Mouse (Mus musculus) midbrain, embryonic 11.5 days (tissue): ENCODE results near the gene Defb11. TPM values are rescaled to one million over a fixed set of nuclear protein-coding genes. Genes with fewer than 3 reads are reported as not detected.
"Not testable (repeated sequence)": the region's sequence is repeated elsewhere in the genome, so short reads cannot be mapped to it uniquely, and the experiment has no call there.

ENCODE experiments used
- ATAC-seq: fragments of 200-750 bp; cut with Nextera tagmentation; 2 replicates; pipeline ENCODE4 v1.8.0; 2017; ENCODE audit warnings: moderate TSS enrichment, moderate library complexity; ENCODE audit not compliant: low FRiP score
- DNase-seq: peaks from one replicate; pipeline ENCODE4 v3.0.0; 2015; ENCODE audit warnings: low spot score; ENCODE audit errors: missing footprints
- H3K27ac ChIP-seq: fragments of 300-500 bp; sonication (generic); 2 replicates; pipeline ENCODE4 v1.5.1; 2014; ENCODE audit warnings: low read depth, low read length
- H3K27me3 ChIP-seq: fragments of 300-500 bp; sonication (generic); 2 replicates; pipeline ENCODE4 v1.6.1; 2014; ENCODE audit warnings: mild to moderate bottlenecking, low read length, moderate library complexity, mixed read lengths; ENCODE audit not compliant: control insufficient read depth, insufficient read depth
- H3K36me3 ChIP-seq: fragments of 300-500 bp; sonication (generic); 2 replicates; pipeline ENCODE4 v1.6.1; 2014; ENCODE audit warnings: mild to moderate bottlenecking, low read length, moderate library complexity, mixed read lengths; ENCODE audit not compliant: control insufficient read depth, insufficient read depth
- H3K4me1 ChIP-seq: fragments of 300-500 bp; sonication (generic); 2 replicates; pipeline ENCODE4 v1.6.1; 2014; ENCODE audit warnings: low read length; ENCODE audit not compliant: control insufficient read depth, insufficient read depth
- H3K4me2 ChIP-seq: fragments of 300-500 bp; sonication (generic); 2 replicates; pipeline ENCODE4 v1.6.1; 2014; ENCODE audit warnings: mild to moderate bottlenecking, moderate library complexity
- H3K4me3 ChIP-seq: fragments of 300-500 bp; sonication (generic); 2 replicates; pipeline ENCODE4 v1.5.1; 2014; ENCODE audit warnings: low read depth, low read length
- H3K9ac ChIP-seq: fragments of 300-500 bp; sonication (generic); 2 replicates; pipeline ENCODE4 v1.6.1; 2014; ENCODE audit warnings: low read length
- H3K9me3 ChIP-seq: fragments of 300-500 bp; sonication (generic); 2 replicates; pipeline ENCODE4 v1.6.1; 2016; ENCODE audit warnings: low read length; ENCODE audit not compliant: control insufficient read depth
- WGBS: fragments of 180-500 bp; shearing (Covaris S2); extraction: QIAGEN DNeasy Blood & Tissue Kit; methylation state at CpG from one replicate; pipeline ENCODE4 v1.1.7; 2014; 5-methylcytosine and 5-hydroxymethylcytosine counted together
- polyA plus RNA-seq: library from polyadenylated mRNA; unstranded; fragments of >200 nt; fragmentation: Nextera tagmentation; extraction: Ambion mirVana; gene quantifications from 2 replicates; pipeline ENCODE4 v1.2.1, GENCODE M21; 2014

Gene Defb11
- polyA plus RNA-seq = not detected in 2 replicates

DNA sequence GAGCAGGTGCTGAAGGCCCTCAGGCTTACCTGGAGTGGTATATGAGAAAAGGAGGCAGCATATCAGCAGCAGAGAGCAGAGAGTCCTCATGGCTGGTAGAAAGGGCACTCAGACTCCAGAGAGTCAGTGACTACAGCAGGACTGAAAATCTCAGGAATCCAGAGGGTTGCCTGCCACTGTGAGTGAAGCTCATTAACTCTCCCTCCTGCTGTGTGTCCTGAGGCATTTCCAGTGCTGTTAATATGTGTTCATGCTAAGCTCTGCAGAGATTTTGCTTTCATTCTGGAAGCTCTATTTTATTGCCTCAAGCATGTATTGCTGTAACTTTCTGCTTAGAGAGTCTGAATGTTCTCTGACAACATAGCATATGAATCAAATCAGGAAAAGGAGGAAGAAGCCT lies at the start of gene Defb11:
Defb11 (minus strand) TSS at position 123 of the 400 bp plus-strand sequence.
- not testable (repeated sequence) for H3K4me2 ChIP-seq, H3K9ac ChIP-seq, H3K36me3 ChIP-seq, H3K9me3 ChIP-seq, ATAC-seq, H3K27ac ChIP-seq, H3K27me3 ChIP-seq, H3K4me1 ChIP-seq, DNase-seq, H3K4me3 ChIP-seq

DNA sequence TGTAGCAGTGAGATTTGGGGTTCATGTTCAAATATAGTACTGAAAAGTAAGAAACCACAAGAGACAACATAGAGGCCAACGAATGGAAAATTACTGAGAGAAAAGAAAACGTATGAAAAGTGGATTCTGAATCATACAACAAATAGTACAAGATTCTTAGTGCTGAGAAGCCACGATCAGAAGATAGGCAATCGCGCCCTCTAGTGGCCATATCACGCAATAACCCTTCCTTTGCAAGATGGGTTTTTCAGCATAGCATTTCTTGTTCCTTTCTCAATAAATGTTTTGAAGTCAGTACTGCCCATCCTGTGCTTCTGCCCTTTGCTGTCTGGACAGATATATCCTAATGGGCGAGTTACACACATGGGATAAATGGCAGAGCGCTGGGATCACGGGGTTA lies 49.1 kb upstream of the Defb11 start:
- H3K36me3 ChIP-seq = no peaks in the 10 kb centered on the region
- WGBS = 8% methylated on average over 9 of the region's 9 CpGs
- DNase-seq = peak; percentile 88
- no peaks in the 10 kb centered on the region for H3K27me3 ChIP-seq
- H3K4me1 ChIP-seq = no peaks in the 10 kb centered on the region
- H3K4me2 ChIP-seq = no peak overlapping the region
- no peak overlapping the region for H3K9ac ChIP-seq
- no peaks in the 10 kb centered on the region for H3K9me3 ChIP-seq
- H3K27ac ChIP-seq = no peak overlapping the region
- no peak for ATAC-seq
- no peak overlapping the region for H3K4me3 ChIP-seq

DNA sequence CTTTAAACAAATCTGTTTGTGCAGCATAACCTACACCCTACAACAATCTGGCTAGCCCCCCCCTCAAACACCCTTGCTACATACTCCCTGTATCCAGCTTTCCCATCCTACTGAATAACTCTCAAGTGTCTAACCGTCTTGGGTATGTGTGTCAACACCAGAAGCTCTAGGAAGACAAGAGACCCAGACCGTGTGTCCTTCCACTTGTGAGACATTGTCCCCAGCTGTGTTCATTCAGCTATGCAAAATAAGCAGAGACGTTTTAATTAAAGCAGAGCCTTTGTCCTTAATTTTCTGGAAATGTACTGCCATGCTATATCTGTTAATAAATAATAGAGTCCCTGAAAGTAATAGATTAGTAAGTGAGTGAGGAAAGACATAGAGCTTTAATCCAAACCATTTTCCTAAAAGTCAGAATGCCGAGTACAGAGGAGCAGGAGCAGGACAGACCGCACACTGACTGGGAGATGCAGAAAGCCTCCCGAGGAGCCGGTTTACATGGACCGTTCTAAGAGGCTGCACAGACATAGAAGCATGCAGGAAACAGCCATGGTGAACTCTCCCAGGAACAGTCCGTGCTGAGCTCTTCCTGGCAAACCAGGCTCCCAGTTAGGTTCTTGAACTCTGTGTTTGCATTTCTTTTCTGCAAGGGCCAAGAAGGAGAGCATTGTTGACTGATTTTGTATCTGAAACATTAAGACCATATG lies 41.3 kb upstream of the Defb11 start:
- Histone ChIP-seq H3K27me3 (no peaks in the 10 kb centered on the region), H3K36me3 (no peaks in the 10 kb centered on the region), H3K9me3 (no peaks in the 10 kb centered on the region), H3K4me2 (no peak overlapping the region), H3K27ac (no peak overlapping the region), H3K4me1 (no peaks in the 10 kb centered on the region), H3K4me3 (no peak overlapping the region), H3K9ac (no peak overlapping the region)
- 72% methylated on average over 9 of the region's 9 CpGs for WGBS
- ATAC-seq = no peak
- no peak for DNase-seq

DNA sequence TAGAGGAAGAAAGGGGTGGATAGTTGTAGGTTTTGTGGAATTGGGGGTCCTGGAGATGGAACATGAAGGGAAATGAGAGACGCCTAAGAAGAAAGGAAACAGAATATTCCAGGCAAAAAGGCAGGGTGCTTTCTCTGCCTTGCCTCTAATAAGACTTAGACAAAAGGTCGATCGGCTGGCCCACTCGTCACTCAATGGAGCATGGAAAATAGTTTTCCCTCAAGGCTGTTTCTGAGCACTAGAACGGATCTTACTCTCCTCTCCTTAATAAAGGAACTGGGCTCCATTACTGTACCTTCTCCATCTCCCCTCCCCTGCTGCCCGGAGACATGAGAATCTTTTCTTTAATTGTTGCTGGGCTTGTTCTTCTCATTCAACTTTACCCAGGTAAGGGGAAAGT lies 40.2 kb upstream of the Defb11 start, which contains the start of gene Defb13:
Defb13 (plus strand) TSS at position 301 of the 400 bp plus-strand sequence.
- Histone ChIP-seq H3K27ac (no peak within 1 kb of the TSS), H3K4me1 (no peaks in the 10 kb centered on the region), H3K36me3 (no peaks in the 10 kb centered on the region), H3K27me3 (no peaks in the 10 kb centered on the region), H3K9me3 (no peaks in the 10 kb centered on the region), H3K4me3 (no peak within 1 kb of the TSS), H3K4me2 (no peak within 1 kb of the TSS), H3K9ac (no peak within 1 kb of the TSS)
- DNase-seq = no peak
- 83% methylated on average over 6 of the region's 6 CpGs for WGBS
- ATAC-seq = no peak

DNA sequence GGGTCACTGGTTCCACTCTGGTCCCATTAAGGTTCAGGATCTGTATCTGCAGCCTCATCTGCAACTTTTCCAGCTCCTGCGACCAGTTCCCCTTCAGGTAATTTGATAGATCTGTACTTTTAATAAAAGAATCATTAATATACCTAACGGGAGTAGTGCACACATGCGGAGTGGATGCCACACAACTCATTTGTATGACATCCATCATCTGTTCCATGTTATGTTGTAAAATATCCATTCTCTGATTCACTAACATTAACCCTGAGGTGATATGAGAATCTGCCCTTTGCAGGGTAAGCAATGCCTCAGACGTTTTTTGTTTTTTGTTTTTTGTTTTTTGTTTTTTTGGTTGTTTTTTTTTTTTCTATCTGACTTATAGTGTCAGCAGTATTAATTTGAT lies 31.8 kb upstream of the Defb11 start, which contains the start of gene Defb35:
Defb35 (plus strand) TSS at position 301 of the 400 bp plus-strand sequence.
- not testable (repeated sequence) for H3K9me3 ChIP-seq, H3K4me1 ChIP-seq, H3K9ac ChIP-seq, H3K4me2 ChIP-seq, H3K36me3 ChIP-seq, H3K27ac ChIP-seq, ATAC-seq, H3K27me3 ChIP-seq, DNase-seq, H3K4me3 ChIP-seq
- 84% methylated on average over 4 of the region's 4 CpGs for WGBS

DNA sequence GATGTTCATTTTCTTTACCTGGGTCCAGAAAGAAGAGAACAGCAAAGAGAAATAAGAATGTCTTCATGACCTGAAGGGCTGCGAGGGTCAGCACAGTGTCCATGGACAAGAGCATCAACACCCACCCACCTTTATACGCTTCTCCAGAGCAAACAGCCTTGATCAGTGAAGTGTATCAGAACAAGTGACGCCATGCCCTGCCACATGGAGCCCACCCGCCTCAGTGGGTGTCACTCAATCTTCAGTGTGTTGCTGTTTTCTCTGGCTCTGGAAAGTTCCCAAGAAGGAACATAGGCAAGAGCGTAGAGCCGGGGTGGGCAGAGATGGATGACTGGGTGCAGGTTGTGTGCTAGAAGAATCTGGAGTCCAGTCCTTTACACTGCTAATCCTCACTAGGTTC lies 26.4 kb upstream of the Defb11 start, which contains the start of gene Defb15:
Defb15 (minus strand) TSS at position 101 of the 400 bp plus-strand sequence.
- Histone ChIP-seq H3K4me2 (no peak within 1 kb of the TSS), H3K9me3 (no peaks in the 10 kb centered on the region), H3K4me1 (no peaks in the 10 kb centered on the region), H3K4me3 (no peak within 1 kb of the TSS), H3K27ac (no peak within 1 kb of the TSS), H3K9ac (no peak within 1 kb of the TSS), H3K36me3 (no peaks in the 10 kb centered on the region), H3K27me3 (no peaks in the 10 kb centered on the region)
- ATAC-seq = no peak
- WGBS = 92% methylated on average over 6 of the region's 6 CpGs
- no peak for DNase-seq

DNA sequence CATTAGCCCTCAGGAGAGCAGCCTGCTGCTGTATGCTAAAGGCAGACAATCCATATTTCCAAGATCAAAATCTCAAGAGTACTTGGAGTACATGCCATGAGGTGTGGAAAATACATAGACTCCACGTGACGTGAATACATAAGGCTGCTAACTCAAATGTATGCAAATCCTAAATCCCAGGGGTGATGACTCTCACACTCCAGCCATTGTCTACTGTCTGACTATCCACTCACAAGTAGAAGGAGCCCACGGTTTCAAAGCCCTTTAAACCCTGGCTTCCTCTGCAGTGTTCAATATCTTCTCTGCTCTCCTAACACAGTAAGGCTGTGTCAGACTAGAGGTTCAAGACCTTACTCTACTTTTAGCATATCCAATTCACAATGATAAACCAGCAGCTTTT lies 24.5 kb upstream of the Defb11 start:
- H3K27ac ChIP-seq, H3K9ac ChIP-seq, DNase-seq, H3K4me2 ChIP-seq, H3K36me3 ChIP-seq, H3K27me3 ChIP-seq, H3K4me3 ChIP-seq, H3K4me1 ChIP-seq, H3K9me3 ChIP-seq: not testable (repeated sequence)
- ATAC-seq = 0 out of 2 replicates have a peak, but pooled peaks have one; percentile 55
- 72% methylated on average over 3 of the region's 3 CpGs for WGBS

DNA sequence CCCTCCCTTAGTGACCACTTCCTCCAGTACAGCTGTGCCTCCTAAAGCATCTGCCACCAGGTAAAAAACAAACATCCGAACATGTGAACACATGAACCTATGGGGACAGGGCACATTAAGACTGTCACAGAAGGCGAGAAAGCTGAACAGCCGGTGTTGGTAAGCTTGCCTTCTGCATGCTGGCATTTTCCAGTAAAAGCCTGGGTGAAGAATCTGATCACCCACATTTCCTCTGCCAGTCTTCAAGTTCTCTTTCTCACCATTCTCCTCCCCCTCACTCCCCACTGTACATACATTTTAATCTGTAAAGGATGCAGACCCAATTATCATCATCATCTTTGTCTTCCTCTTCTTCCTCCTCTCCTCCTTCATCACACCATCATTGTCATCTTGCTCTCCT lies 9.4 kb upstream of the Defb11 start:
- DNase-seq (no peak), ATAC-seq (no peak)
- Histone ChIP-seq H3K27ac (no peak overlapping the region), H3K4me1 (no peaks in the 10 kb centered on the region), H3K4me2 (no peak overlapping the region), H3K4me3 (no peak overlapping the region), H3K9me3 (no peaks in the 10 kb centered on the region), H3K27me3 (no peaks in the 10 kb centered on the region), H3K36me3 (no peaks in the 10 kb centered on the region), H3K9ac (no peak overlapping the region)
- whole genome bisulfite sequencing = 85% methylated on average over 3 of the region's 3 CpGs

DNA sequence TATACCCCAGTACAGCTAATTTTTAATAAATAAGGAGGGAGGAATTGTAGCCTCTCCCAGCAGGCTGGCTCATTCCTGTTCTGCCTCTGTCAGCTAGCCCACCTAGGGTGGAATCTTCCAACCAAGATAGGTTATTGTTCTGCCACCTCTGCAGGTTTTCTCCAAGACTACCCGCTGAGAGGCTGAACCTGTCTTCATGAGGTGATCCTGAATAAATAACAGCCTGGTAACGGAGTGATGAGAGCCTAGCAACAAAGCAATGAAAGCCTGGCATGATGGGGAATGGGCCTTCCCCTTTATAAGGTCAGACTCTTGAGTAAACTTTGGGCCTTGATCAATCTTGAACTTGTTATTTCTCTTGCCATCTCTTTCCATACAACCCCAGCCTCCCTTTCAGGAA lies 6.3 kb upstream of the Defb11 start:
- 19% methylated on average over 2 of the region's 2 CpGs for WGBS
- no peaks in the 10 kb centered on the region for H3K36me3 ChIP-seq
- ATAC-seq = no peak

More for the DNA sequence above, 6.3 kb upstream of the Defb11 start:
- Histone ChIP-seq H3K27ac (no peak overlapping the region), H3K4me3 (no peak overlapping the region), H3K4me1 (no peaks in the 10 kb centered on the region), H3K4me2 (no peak overlapping the region), H3K9me3 (no peaks in the 10 kb centered on the region), H3K27me3 (no peaks in the 10 kb centered on the region), H3K9ac (no peak overlapping the region)
- DNase-seq = no peak
